Mouse (Mus musculus) stomach, postnatal 0 days (tissue): ENCODE data around the gene Neurog3.

Experiments
- CTCF ChIP-seq: IDR thresholded peaks from 2 replicates; pipeline ENCODE4 v1.5.1; 2016; ENCODE audit warnings: antibody characterized with exemption, low read depth, mild to moderate bottlenecking, moderate library complexity
- EP300 ChIP-seq: optimal IDR thresholded peaks from 2 replicates; pipeline ENCODE3; 2016; ENCODE audit warnings: antibody characterized with exemption

GRCm38 (mm10) chr10:62110504-62111206 lies 22.2 kb upstream of the Neurog3 start:
- TF ChIP-seq CTCF (peak; percentile 86), EP300 (no peak)
